17 mouse cellular contexts compared by ENCODE assay signal in the genomic region with DNA sequence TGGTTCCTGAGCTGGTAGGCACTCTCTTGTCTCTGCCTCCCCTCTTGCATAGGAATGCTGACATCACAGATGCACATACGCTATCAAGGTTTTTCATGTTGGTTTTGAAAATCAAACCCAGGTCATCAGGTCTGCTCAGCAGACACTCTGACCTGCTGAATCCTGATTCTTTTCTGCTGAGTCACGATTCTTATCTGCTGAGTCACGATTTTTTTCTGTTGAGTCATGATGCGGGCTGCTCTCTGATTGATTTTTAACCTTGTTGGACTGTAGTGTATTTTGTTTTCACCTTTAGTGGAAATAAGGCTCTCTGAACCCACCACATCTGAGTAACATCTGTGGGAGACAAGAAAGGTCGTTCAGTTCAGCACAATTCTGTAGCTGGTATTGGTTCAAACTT.
DNase-seq lines count a peak whose midpoint lies in the region; TF ChIP-seq lines count a peak whose summit lies in the region.
"Had no signal": no experiment of that assay in that cellular context is flagged by ENCODE, and none has a peak within 500 bp of the region (broad histone marks: within the 10 kb centered on the region; RNA-seq: fewer than 3 reads in every experiment).

No protein-coding gene starts in this region.

- no peaks in the 10 kb centered on the region for H3K27me3 ChIP-seq in heart, embryonic 10.5 days (ENCODE audit: insufficient read depth, poor library complexity, severe bottlenecking)
- H3K27me3 ChIP-seq: embryonic facial prominence, embryonic 13.5 days; forebrain, embryonic 12.5 days; hindbrain, embryonic 13.5 days had no signal

- in situ Hi-C loops in ES-E14 (cut with MboI; ENCODE audit: low sequenced_read_pairs in 2 of 2, unreplicated experiment in 2 of 2), result no loop called here

- DNase-seq in heart, adult 11 months, result peak; percentile 61
- DNase-seq in heart, embryonic 10.5 days (ENCODE audit: low spot score), result no peak
- DNase-seq in ES-E14 (ENCODE audit: low read depth, low spot score) (no peak), R1 (ENCODE audit: low read depth, low spot score) (peak; percentile 31)
- DNase-seq in induced T-regulatory cell, adult 2 months (ENCODE audit: low read depth), result peak; percentile 38
- no peak for DNase-seq in right cerebral cortex, postnatal 4 days
- no peak for DNase-seq in left cerebral cortex, postnatal 36 days (ENCODE audit: low spot score in 2 of 2)
- DNase-seq in cerebellum, postnatal 36 days, result no peak
- DNase-seq: adrenal gland, postnatal 14 days; cerebellum, adult 2 months; cerebellum, postnatal 10 days; gastrocnemius, postnatal 10 days; heart, postnatal 10 days; kidney, adult 2 months had no signal

- no peak overlapping the region for H3K27ac ChIP-seq in heart, embryonic 10.5 days
- no peak overlapping the region for H3K27ac ChIP-seq in ES-E14 (ENCODE audit: insufficient read depth, low read depth, low read length, poor library complexity, severe bottlenecking)
- H3K27ac ChIP-seq: embryonic facial prominence, embryonic 13.5 days; forebrain, embryonic 12.5 days; hindbrain, embryonic 13.5 days had no signal

- 80% methylated on average over 5 of the region's 5 CpGs for WGBS in heart, embryonic 10.5 days

- H3K4me1 ChIP-seq in heart, embryonic 10.5 days, result peaks cover 22% of the 10 kb centered on the region
- H3K4me1 ChIP-seq in ES-E14 (ENCODE audit: control insufficient read depth in 2 of 2, insufficient read depth in 2 of 2, low read length in 2 of 2, poor library complexity in 1 of 2), result peaks cover 0 to 2% of the 10 kb centered on the region in 2 experiments; a peak in 1 of 4 replicates
- H3K4me1 ChIP-seq: embryonic facial prominence, embryonic 13.5 days; forebrain, embryonic 12.5 days; hindbrain, embryonic 13.5 days had no signal

- H3K9me3 ChIP-seq in heart, embryonic 10.5 days, result no peaks in the 10 kb centered on the region
- H3K9me3 ChIP-seq in ES-E14 (ENCODE audit: control insufficient read depth, insufficient read depth, low read depth, low read length), result no peaks in the 10 kb centered on the region
- H3K9me3 ChIP-seq: embryonic facial prominence, embryonic 13.5 days; forebrain, embryonic 12.5 days; hindbrain, embryonic 13.5 days had no signal

- no peak overlapping the region for H3K4me3 ChIP-seq in heart, embryonic 10.5 days
- no peak overlapping the region for H3K4me3 ChIP-seq in ES-E14 (ENCODE audit: insufficient read depth in 1 of 2, low read depth in 1 of 2, low read length in 2 of 2, poor library complexity in 1 of 2, severe bottlenecking in 1 of 2)
- H3K4me3 ChIP-seq: embryonic facial prominence, embryonic 13.5 days; forebrain, embryonic 12.5 days; hindbrain, embryonic 13.5 days had no signal

- intact Hi-C loops in left cerebral cortex, postnatal 36 days (cut with DNase I), result no loop called here

- H3K9ac ChIP-seq in ES-E14 (ENCODE audit: insufficient read depth, low read depth, low read length, poor library complexity, severe bottlenecking), result no peak overlapping the region
- H3K9ac ChIP-seq: embryonic facial prominence, embryonic 13.5 days; forebrain, embryonic 12.5 days; hindbrain, embryonic 13.5 days had no signal

- H3K36me3 ChIP-seq in heart, embryonic 10.5 days, result no peaks in the 10 kb centered on the region
- no peaks in the 10 kb centered on the region for H3K36me3 ChIP-seq in ES-E14 (ENCODE audit: control insufficient read depth, insufficient read depth, low read length, poor library complexity, severe bottlenecking)
- H3K36me3 ChIP-seq: embryonic facial prominence, embryonic 13.5 days; forebrain, embryonic 12.5 days; hindbrain, embryonic 13.5 days had no signal

TF ChIP-seq in ES-E14, 5 proteins besides CTCF, POLR2A, EP300 and RAD21:
- TF ChIP-seq CHD2 (IDR thresholded peaks at IDR 0.05; ENCODE audit: low read depth, low read length) (no peak), ZNF384 (IDR thresholded peaks at IDR 0.05; ENCODE audit: low read depth, low read length) (no peak), MAFK (IDR thresholded peaks at IDR 0.05; ENCODE audit: insufficient read depth, low read depth, low read length) (peak; percentile 98)

Comparison
In these comparisons a context has a peak if more than half of its experiments do, and no peak if none do; other contexts are left out.
1. DNase-seq: peak in heart, adult 11 months (single experiment), R1 (single experiment) and induced T-regulatory cell, adult 2 months (single experiment); none in heart, embryonic 10.5 days (single experiment), ES-E14 (single experiment), right cerebral cortex, postnatal 4 days (single experiment), left cerebral cortex, postnatal 36 days (0 of 2) and cerebellum, postnatal 36 days (0 of 2).